Mouse (Mus musculus) heart, embryonic 11.5 days (tissue): ENCODE data around the gene Fam19a2. TPM values are rescaled to one million over a fixed set of nuclear protein-coding genes. Genes with fewer than 3 reads are reported as not detected.

Experiments used
- ATAC-seq: fragments of 200-750 bp; cut with Nextera tagmentation; replicated peaks from 2 replicates; pipeline ENCODE4 v1.8.0; 2017; ENCODE audit warnings: moderate library complexity; ENCODE audit not compliant: insufficient number of reproducible peaks, low FRiP score, low TSS enrichment
- H3K27ac ChIP-seq: fragments of 300-500 bp; sonication (generic); 2 replicates; pipeline ENCODE4 v1.5.1; 2014; ENCODE audit warnings: mild to moderate bottlenecking, low read depth, low read length
- H3K27me3 ChIP-seq: fragments of 300-500 bp; sonication (generic); 2 replicates; pipeline ENCODE4 v1.6.1; 2014; ENCODE audit warnings: mild to moderate bottlenecking, low read length, mixed read lengths; ENCODE audit not compliant: control insufficient read depth, insufficient read depth
- H3K36me3 ChIP-seq: fragments of 300-500 bp; sonication (generic); 2 replicates; pipeline ENCODE4 v1.6.1; 2014; ENCODE audit warnings: mild to moderate bottlenecking, low read length, moderate library complexity, mixed read lengths; ENCODE audit not compliant: control insufficient read depth, insufficient read depth
- H3K4me1 ChIP-seq: fragments of 300-500 bp; sonication (generic); 2 replicates; pipeline ENCODE4 v1.6.1; 2014; ENCODE audit warnings: low read length; ENCODE audit not compliant: control insufficient read depth, insufficient read depth
- H3K4me2 ChIP-seq: fragments of 300-500 bp; sonication (generic); 2 replicates; pipeline ENCODE4 v1.6.1; 2014; ENCODE audit warnings: mild to moderate bottlenecking, moderate library complexity
- H3K4me3 ChIP-seq: fragments of 300-500 bp; sonication (generic); 2 replicates; pipeline ENCODE4 v1.5.1; 2014; ENCODE audit warnings: low read depth, low read length
- H3K9ac ChIP-seq: fragments of 300-500 bp; sonication (generic); 2 replicates; pipeline ENCODE4 v1.6.1; 2014; ENCODE audit warnings: mild to moderate bottlenecking, low read depth, low read length, moderate library complexity
- H3K9me3 ChIP-seq: fragments of 300-500 bp; sonication (generic); replicated peaks from 2 replicates; pipeline ENCODE4 v1.6.1; 2016; ENCODE audit warnings: low read length; ENCODE audit not compliant: control insufficient read depth
- WGBS: fragments of 180-500 bp; shearing (Covaris S2); extraction: QIAGEN DNeasy Blood & Tissue Kit; methylation state at CpG from one replicate; pipeline ENCODE4 v1.1.7; 2014; ENCODE audit not compliant: insufficient replicate concordance; 5-methylcytosine and 5-hydroxymethylcytosine counted together
- polyA plus RNA-seq: library from polyadenylated mRNA; unstranded; fragments of >200 nt; fragmentation: Nextera tagmentation; extraction: Ambion mirVana; gene quantifications from 2 replicates; pipeline ENCODE4 v1.2.1, GENCODE M21; 2014

Gene Fam19a2
- polyA plus RNA-seq, 1 experiment from 2014 or later, result 1.2 TPM

DNA sequence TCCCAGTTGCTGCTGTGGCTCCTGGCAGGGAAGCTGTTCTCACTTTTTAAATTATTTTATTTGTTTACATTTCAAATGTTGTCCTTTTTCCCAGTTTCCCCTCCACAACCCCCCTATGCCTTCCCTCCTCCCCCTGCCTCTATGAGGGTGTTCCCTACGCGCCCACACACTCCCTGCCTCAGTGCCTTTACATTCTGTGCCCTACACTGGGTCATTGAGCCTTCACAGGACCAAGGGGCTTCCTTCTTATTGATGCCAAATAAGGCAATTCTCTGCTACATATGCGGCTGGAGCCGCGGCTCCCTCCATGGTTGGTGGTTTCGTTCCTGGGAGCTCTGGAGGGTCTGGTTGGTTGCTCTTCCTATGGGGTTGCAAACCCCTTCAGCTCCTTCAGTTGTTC lies 93.2 kb downstream of the Fam19a2 start:
- no peak for ATAC-seq
- no peaks in the 10 kb centered on the region for H3K27me3 ChIP-seq
- no peak overlapping the region for H3K27ac ChIP-seq
- no peak overlapping the region for H3K9ac ChIP-seq
- no peaks in the 10 kb centered on the region for H3K4me1 ChIP-seq
- 68% methylated on average over 6 of the region's 6 CpGs for WGBS
- no peak overlapping the region for H3K4me2 ChIP-seq
- H3K36me3 ChIP-seq, result no peaks in the 10 kb centered on the region
- no peak overlapping the region for H3K4me3 ChIP-seq
- no peaks in the 10 kb centered on the region for H3K9me3 ChIP-seq

- H3K9ac ChIP-seq, result no peak overlapping the region
- no peak overlapping the region for H3K4me2 ChIP-seq
- ATAC-seq, result no peak
- no peak overlapping the region for H3K4me3 ChIP-seq
- H3K27ac ChIP-seq, result no peak overlapping the region
- H3K36me3 ChIP-seq, result no peaks in the 10 kb centered on the region
- whole genome bisulfite sequencing, result 55% methylated on average over 14 of the region's 14 CpGs
- no peaks in the 10 kb centered on the region for H3K4me1 ChIP-seq
- H3K27me3 ChIP-seq, result no peaks in the 10 kb centered on the region
- no peaks in the 10 kb centered on the region for H3K9me3 ChIP-seq
These were observed 96.7 kb downstream of the Fam19a2 start for GRCm38 (mm10) chr10:123360492-123360891.

DNA sequence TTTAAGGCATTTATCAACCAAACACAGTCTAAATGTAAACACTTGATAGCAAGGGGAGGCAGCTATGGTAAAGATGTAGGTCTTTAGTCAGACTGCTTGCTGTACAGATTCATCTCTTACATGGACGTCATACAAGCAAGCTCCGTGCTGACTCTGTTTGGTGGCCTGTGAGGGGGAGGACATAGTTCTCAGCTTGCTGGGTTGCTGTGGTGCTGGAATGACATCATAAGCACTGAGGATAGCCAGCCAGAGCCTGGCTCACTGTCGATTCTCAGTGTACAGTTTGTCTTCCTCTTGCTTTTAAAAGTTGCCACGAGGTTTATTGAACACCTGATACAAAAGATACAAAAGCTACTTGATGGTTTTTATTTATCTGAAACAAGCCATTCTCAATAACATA lies 100.8 kb downstream of the Fam19a2 start:
- Histone ChIP-seq H3K4me1 (no peaks in the 10 kb centered on the region), H3K4me3 (no peak overlapping the region), H3K36me3 (no peaks in the 10 kb centered on the region), H3K9ac (no peak overlapping the region), H3K27ac (no peak overlapping the region), H3K9me3 (no peaks in the 10 kb centered on the region), H3K4me2 (no peak overlapping the region), H3K27me3 (no peaks in the 10 kb centered on the region)
- ATAC-seq, result no peak
- 62% methylated on average over 4 of the region's 4 CpGs for WGBS

DNA sequence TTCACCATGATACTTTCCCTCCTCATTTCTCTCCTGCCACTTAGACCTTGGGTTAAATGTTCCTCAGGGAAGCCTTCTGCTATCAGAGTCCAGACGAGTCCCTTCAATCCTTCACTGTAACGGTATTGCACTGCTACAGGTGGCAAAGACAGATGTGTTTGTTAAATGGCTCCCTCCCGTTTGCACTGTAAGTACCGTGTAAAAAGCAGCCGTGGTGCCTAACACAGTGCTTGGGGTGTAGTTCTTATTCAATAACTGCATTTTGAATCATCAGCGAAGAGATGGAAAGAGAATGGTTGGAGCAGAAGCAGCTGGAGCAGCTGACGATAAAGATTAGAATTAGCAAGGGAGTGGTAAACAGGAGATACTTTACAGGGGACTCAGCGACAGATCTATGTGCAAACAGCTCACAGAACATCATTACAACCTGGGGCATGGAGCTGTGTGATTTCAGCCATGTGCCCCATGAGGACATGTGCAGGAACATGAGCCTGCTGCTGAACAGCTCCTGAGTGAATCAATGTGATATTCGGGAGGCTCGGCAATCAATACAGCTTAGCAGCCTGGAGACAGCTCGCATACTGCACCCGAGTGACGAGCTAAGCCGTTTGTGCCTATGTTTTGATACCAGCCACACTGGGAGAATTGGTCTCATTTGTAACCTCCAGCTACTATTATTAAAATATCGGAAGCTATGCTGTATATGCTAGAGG lies 103.5 kb downstream of the Fam19a2 start:
- H3K4me3 ChIP-seq, result no peak overlapping the region
- H3K27me3 ChIP-seq, result no peaks in the 10 kb centered on the region
- H3K9me3 ChIP-seq, result no peaks in the 10 kb centered on the region
- H3K4me1 ChIP-seq, result no peaks in the 10 kb centered on the region
- H3K27ac ChIP-seq, result no peak overlapping the region
- no peak overlapping the region for H3K9ac ChIP-seq
- 74% methylated on average over 15 of the region's 15 CpGs for WGBS
- H3K4me2 ChIP-seq, result no peak overlapping the region
- no peaks in the 10 kb centered on the region for H3K36me3 ChIP-seq
- ATAC-seq, result no peak

DNA sequence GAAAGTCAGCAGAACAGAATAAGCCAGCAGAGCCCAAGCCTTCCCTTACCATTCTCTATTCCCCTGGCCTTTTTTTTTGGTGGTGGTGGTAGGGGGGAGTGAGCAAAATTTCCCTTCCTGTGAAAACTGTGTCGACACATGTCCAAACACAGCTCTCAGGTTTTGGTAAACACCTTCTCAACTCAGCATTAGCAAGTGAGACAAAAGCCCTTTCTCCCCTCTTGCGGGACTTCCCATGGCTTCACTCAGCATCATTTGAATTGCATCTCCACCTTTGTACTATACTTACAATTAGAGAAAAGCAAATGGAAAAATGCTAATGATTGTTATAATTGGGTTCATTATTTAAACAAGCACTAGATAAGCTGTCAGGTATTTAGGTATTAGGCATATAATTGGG lies 119.5 kb downstream of the Fam19a2 start:
- H3K27ac ChIP-seq, result no peak overlapping the region
- 59% methylated on average over 2 of the region's 2 CpGs for whole genome bisulfite sequencing
- H3K4me3 ChIP-seq, result no peak overlapping the region
- no peaks in the 10 kb centered on the region for H3K9me3 ChIP-seq
- ATAC-seq, result no peak
- H3K27me3 ChIP-seq, result no peaks in the 10 kb centered on the region
- no peak overlapping the region for H3K4me2 ChIP-seq
- H3K36me3 ChIP-seq, result no peaks in the 10 kb centered on the region
- H3K4me1 ChIP-seq, result no peaks in the 10 kb centered on the region
- no peak overlapping the region for H3K9ac ChIP-seq

DNA sequence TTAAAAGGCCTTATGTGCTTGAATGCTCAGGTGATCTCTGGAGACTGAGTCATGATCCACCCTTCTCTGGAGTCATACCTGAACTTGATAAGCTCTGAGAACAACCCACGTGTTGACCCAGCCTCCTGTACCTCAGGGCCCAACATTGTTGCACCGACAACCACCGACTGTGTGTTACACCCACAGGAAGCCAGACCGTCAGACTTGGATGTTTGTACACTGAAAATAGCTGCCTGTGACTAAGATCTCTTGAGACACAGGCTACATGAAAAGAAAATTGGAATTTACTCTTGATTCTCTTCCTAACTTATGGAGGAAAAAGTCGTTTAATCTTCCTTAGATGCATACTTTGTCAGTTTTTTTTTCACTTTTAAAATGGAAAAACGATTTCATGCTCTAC lies 121.8 kb downstream of the Fam19a2 start:
- no peak overlapping the region for H3K4me2 ChIP-seq
- H3K36me3 ChIP-seq, result no peaks in the 10 kb centered on the region
- ATAC-seq, result no peak
- no peaks in the 10 kb centered on the region for H3K4me1 ChIP-seq
- 68% methylated on average over 6 of the region's 6 CpGs for WGBS
- no peaks in the 10 kb centered on the region for H3K9me3 ChIP-seq
- no peak overlapping the region for H3K4me3 ChIP-seq
- H3K27me3 ChIP-seq, result no peaks in the 10 kb centered on the region
- H3K9ac ChIP-seq, result no peak overlapping the region
- no peak overlapping the region for H3K27ac ChIP-seq

DNA sequence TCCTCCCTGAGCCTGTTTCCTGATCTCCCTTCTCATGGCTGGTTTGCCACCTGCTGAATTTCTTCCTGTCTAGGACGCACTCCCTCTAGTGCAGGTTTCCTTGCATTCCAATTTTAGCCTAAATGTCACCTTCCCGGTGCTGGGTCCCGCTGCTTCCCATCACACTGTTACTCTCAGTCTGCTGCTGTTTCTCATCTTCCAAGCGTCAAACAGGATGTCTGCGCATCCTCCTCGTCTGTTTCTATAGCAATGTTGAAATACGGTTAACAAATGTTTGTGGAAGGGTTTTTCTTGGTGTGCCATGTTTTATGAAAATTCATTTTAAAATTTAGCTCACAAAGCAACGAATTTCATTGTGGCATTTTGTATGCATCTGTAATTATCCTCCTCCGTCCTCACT lies 131.6 kb downstream of the Fam19a2 start:
- Histone ChIP-seq H3K27me3 (no peaks in the 10 kb centered on the region), H3K4me3 (no peak overlapping the region), H3K27ac (no peak overlapping the region), H3K36me3 (no peaks in the 10 kb centered on the region), H3K4me2 (no peak overlapping the region), H3K9ac (no peak overlapping the region), H3K4me1 (no peaks in the 10 kb centered on the region), H3K9me3 (no peaks in the 10 kb centered on the region)
- no peak for ATAC-seq
- 63% methylated on average over 9 of the region's 9 CpGs for WGBS

DNA sequence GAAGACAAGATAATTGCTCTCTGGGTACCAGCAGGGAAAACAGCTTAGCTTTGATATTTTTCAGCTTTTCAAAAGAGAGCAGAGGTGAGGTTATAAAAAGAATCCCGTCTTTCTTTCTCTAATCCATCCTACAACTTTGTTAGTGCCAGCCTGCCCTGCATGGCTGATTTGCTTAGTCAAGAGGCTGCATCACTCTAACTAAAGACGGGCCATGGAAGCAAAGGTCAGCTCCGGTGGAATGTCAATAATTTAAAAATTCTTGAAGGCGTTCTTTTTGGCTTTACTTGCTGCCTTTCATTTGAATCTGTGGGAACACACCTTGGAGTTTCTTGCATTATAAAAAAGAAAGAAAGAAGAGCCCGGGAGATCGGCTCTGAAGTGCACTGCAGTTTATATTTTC lies 134.3 kb downstream of the Fam19a2 start:
- Histone ChIP-seq H3K27me3 (no peaks in the 10 kb centered on the region), H3K36me3 (no peaks in the 10 kb centered on the region), H3K4me2 (no peak overlapping the region), H3K9ac (no peak overlapping the region), H3K9me3 (no peaks in the 10 kb centered on the region), H3K27ac (no peak overlapping the region), H3K4me1 (no peaks in the 10 kb centered on the region), H3K4me3 (no peak overlapping the region)
- WGBS, result 71% methylated on average over 6 of the region's 6 CpGs
- ATAC-seq, result no peak

GRCm38 (mm10) chr10:123401188-123401587 lies 137.4 kb downstream of the Fam19a2 start:
- H3K4me1 ChIP-seq, result no peaks in the 10 kb centered on the region
- no peak overlapping the region for H3K4me2 ChIP-seq
- no peak overlapping the region for H3K9ac ChIP-seq
- no peak overlapping the region for H3K27ac ChIP-seq
- no peak for ATAC-seq
- H3K27me3 ChIP-seq, result no peaks in the 10 kb centered on the region
- no peak overlapping the region for H3K4me3 ChIP-seq
- H3K36me3 ChIP-seq, result no peaks in the 10 kb centered on the region
- 88% methylated on average over 3 of the region's 3 CpGs for WGBS
- H3K9me3 ChIP-seq, result 0 out of 2 replicates have a peak, but pooled peaks cover 2% of the 10 kb centered on the region
